Comparison of ENCODE assay signal across 8 mouse cellular contexts in genomic region chr11:119237568-119238304, GRCm38 (mm10). TPM values are rescaled to one million over a fixed set of nuclear protein-coding genes. Genes with fewer than 3 reads are reported as not detected.
DNase-seq lines count a peak whose midpoint lies in the region; ATAC-seq and TF ChIP-seq lines count a peak whose summit lies in the region.

No protein-coding gene starts in this region.

- no peaks in the 10 kb centered on the region for H3K36me3 ChIP-seq in embryonic facial prominence, embryonic 14.5 days (ENCODE audit: control insufficient read depth, insufficient read depth, low read length)
- H3K36me3 ChIP-seq in hindbrain, embryonic 13.5 days = peaks cover 53% of the 10 kb centered on the region

- no peak for TF ChIP-seq CTCF in left cerebral cortex, adult 2 months (IDR thresholded peaks at IDR 0.05)
- TF ChIP-seq CTCF in lung, adult 2 months (IDR thresholded peaks at IDR 0.05; ENCODE audit: insufficient read depth, low read length) = no peak

- H3K4me2 ChIP-seq in embryonic facial prominence, embryonic 14.5 days (ENCODE audit: low read depth, low read length) = peak overlapping the region; percentile 57
- peak overlapping the region; percentile 46 for H3K4me2 ChIP-seq in hindbrain, embryonic 13.5 days

- no peak for DNase-seq in left cerebral cortex, adult 2 months (ENCODE audit: extremely low spot score in 1 of 2, low spot score in 2 of 2)
- no peak for DNase-seq in left cerebral cortex, postnatal 14 days (ENCODE audit: low spot score in 2 of 2)
- no peak for DNase-seq in embryonic facial prominence, embryonic 14.5 days (ENCODE audit: low spot score)
- DNase-seq in lung, adult 2 months = peak; percentile 27
- DNase-seq in c-Kit-positive CD71-positive TER-119-positive erythroid progenitor cells, embryonic 14.5 days (ENCODE audit: low spot score) = no peak
- DNase-seq in gastrocnemius, postnatal 14 days = no peak

- no peaks in the 10 kb centered on the region for H3K9me3 ChIP-seq in embryonic facial prominence, embryonic 14.5 days (ENCODE audit: control insufficient read depth, low read length)
- H3K9me3 ChIP-seq in hindbrain, embryonic 13.5 days = no peaks in the 10 kb centered on the region; the same call in 1 of the 2 replicates

- no peaks in the 10 kb centered on the region for H3K27me3 ChIP-seq in embryonic facial prominence, embryonic 14.5 days (replicated peaks; ENCODE audit: control insufficient read depth, insufficient read depth, low read length)
- H3K27me3 ChIP-seq in hindbrain, embryonic 13.5 days = no peaks in the 10 kb centered on the region

- peaks cover 5% of the 10 kb centered on the region; the same call in 1 of the 2 replicates for H3K4me1 ChIP-seq in embryonic facial prominence, embryonic 14.5 days (ENCODE audit: control insufficient read depth, insufficient read depth, low read length)
- H3K4me1 ChIP-seq in hindbrain, embryonic 13.5 days (replicated peaks) = peaks cover 23% of the 10 kb centered on the region
- H3K4me1 ChIP-seq in lung, adult 2 months (ENCODE audit: control insufficient read depth, insufficient read depth, low read length) = 0 out of 2 replicates have a peak, but pooled peaks cover 2% of the 10 kb centered on the region

- peak overlapping the region; percentile 40 for H3K9ac ChIP-seq in embryonic facial prominence, embryonic 14.5 days (ENCODE audit: low read depth, low read length)
- H3K9ac ChIP-seq in hindbrain, embryonic 13.5 days = peak overlapping the region; percentile 49; the same call in 1 of the 2 replicates

- no peak overlapping the region for H3K27ac ChIP-seq in left cerebral cortex, adult 2 months
- no peak overlapping the region for H3K27ac ChIP-seq in embryonic facial prominence, embryonic 14.5 days (replicated peaks; ENCODE audit: low read depth, low read length)
- peak overlapping the region; percentile 52 for H3K27ac ChIP-seq in hindbrain, embryonic 13.5 days

- peak; percentile 78 for ATAC-seq in embryonic facial prominence, embryonic 14.5 days (ENCODE audit: low read depth)
- ATAC-seq in hindbrain, embryonic 13.5 days (ENCODE audit: low FRiP score) = peak; percentile 40
- ATAC-seq in neutrophil, adult 5-6 weeks (ENCODE audit: extremely low read depth, insufficient number of reproducible peaks, low FRiP score, poor library complexity, severe bottlenecking) = peak; percentile 45

- TF ChIP-seq POLR2A in lung, adult 2 months (IDR thresholded peaks at IDR 0.05; ENCODE audit: borderline replicate concordance, extremely low read depth, low read depth, low read length) = no peak; the same call in 1 of the 2 replicates

- intact Hi-C loops in left cerebral cortex, adult 2 months (cut with DNase I) = no loop called here
- intact Hi-C loops in left cerebral cortex, postnatal 14 days (cut with DNase I) = no loop called here
- intact Hi-C loops in gastrocnemius, postnatal 14 days (cut with DNase I; ENCODE audit: low total_unique reads) = no loop called here

- 27% methylated on average over 20 of the region's 20 CpGs for WGBS in embryonic facial prominence, embryonic 14.5 days
- 34% methylated on average over 20 of the region's 20 CpGs for whole genome bisulfite sequencing in hindbrain, embryonic 13.5 days
- WGBS in lung, adult 2 months = 21% methylated on average over 20 of the region's 20 CpGs

- H3K4me3 ChIP-seq in left cerebral cortex, adult 2 months = peak overlapping the region; percentile 17
- peak overlapping the region; percentile 30 for H3K4me3 ChIP-seq in embryonic facial prominence, embryonic 14.5 days (ENCODE audit: low read depth, low read length)
- H3K4me3 ChIP-seq in hindbrain, embryonic 13.5 days = peak overlapping the region; percentile 16
- H3K4me3 ChIP-seq in lung, adult 2 months (replicated peaks; ENCODE audit: extremely low read depth, low read depth, low read length) = peak overlapping the region; percentile 37

RNA-seq across cellular contexts. Expression of gene Ccdc40, which starts 9.4 kb away (rescaled TPM):
- 1 to 10 TPM; 1.3 to 1.5 TPM for total RNA-seq in left cerebral cortex, adult 2 months (2021)
- 1 to 10 TPM; 1.1 to 1.8 TPM for total RNA-seq in left cerebral cortex, postnatal 14 days (2021)
- polyA plus RNA-seq in embryonic facial prominence, embryonic 14.5 days (2014; fragmentation: Nextera tagmentation; extraction: Ambion mirVana) = 3.2 and 7.6 TPM in 2 replicates
- 14.6 and 18.0 TPM in 2 replicates for polyA plus RNA-seq in hindbrain, embryonic 13.5 days (2015; fragmentation: Nextera tagmentation; extraction: Ambion mirVana)
- 9.7 and 12.0 TPM in 2 replicates for polyA plus RNA-seq in lung, adult 2 months (2012; rRNA removed)
- total RNA-seq in neutrophil, adult 5-6 weeks (2017) = not detected in 2 replicates
- total RNA-seq in gastrocnemius, postnatal 14 days (2021) = not detected

RNA-seq across cellular contexts. Expression of gene Tbc1d16, which starts 9.4 kb away (rescaled TPM):
- total RNA-seq in left cerebral cortex, adult 2 months (2021) = 10 to 100 TPM; 25.2 to 34.6 TPM
- 10 to 100 TPM; 51.3 to 56.4 TPM for total RNA-seq in left cerebral cortex, postnatal 14 days (2021)
- polyA plus RNA-seq in embryonic facial prominence, embryonic 14.5 days (2014; fragmentation: Nextera tagmentation; extraction: Ambion mirVana) = 11.7 and 13.2 TPM in 2 replicates
- polyA plus RNA-seq in hindbrain, embryonic 13.5 days (2015; fragmentation: Nextera tagmentation; extraction: Ambion mirVana) = 57.4 and 61.1 TPM in 2 replicates
- 15.8 and 17.6 TPM in 2 replicates for polyA plus RNA-seq in lung, adult 2 months (2012; rRNA removed)
- 0.12 and 0.23 TPM in 2 replicates for total RNA-seq in neutrophil, adult 5-6 weeks (2017)
- total RNA-seq in gastrocnemius, postnatal 14 days (2021) = 10 to 100 TPM; 14.3 to 18.5 TPM

RNA-seq across cellular contexts. Expression of gene Gaa, which starts 30.0 kb away (rescaled TPM):
- 100 to 1,000 TPM; 241 to 268 TPM for total RNA-seq in left cerebral cortex, adult 2 months (2021)
- total RNA-seq in left cerebral cortex, postnatal 14 days (2021) = 100 to 1,000 TPM; 142 to 157 TPM
- polyA plus RNA-seq in embryonic facial prominence, embryonic 14.5 days (2014; fragmentation: Nextera tagmentation; extraction: Ambion mirVana) = 82.0 and 89.4 TPM in 2 replicates
- polyA plus RNA-seq in hindbrain, embryonic 13.5 days (2015; fragmentation: Nextera tagmentation; extraction: Ambion mirVana) = 59.6 and 62.3 TPM in 2 replicates
- polyA plus RNA-seq in lung, adult 2 months (2012; rRNA removed) = 188 and 192 TPM in 2 replicates
- 13.0 and 13.5 TPM in 2 replicates for total RNA-seq in neutrophil, adult 5-6 weeks (2017)
- 10 to 100 TPM; 79.1 to 81.6 TPM for total RNA-seq in gastrocnemius, postnatal 14 days (2021)

Comparison
In these comparisons a context has a peak if more than half of its experiments do, and no peak if none do; other contexts are left out.
1. RNA of gene Tbc1d16, which starts 9.4 kb away (total RNA-seq): 51.3 to 56.4 TPM in left cerebral cortex, postnatal 14 days, 25.2 to 34.6 TPM in left cerebral cortex, adult 2 months and 14.3 to 18.5 TPM in gastrocnemius, postnatal 14 days; 0.12 to 0.23 TPM in neutrophil, adult 5-6 weeks; every median in the first group is over 10 times any median in the second.
2. Peak in every context shown above with its lines, with median percentiles within 50 percentile points of each other: H3K4me3 ChIP-seq and ATAC-seq.